Mouse (Mus musculus): ENCODE measurements around the gene Ctsz. TPM values are rescaled to one million over a fixed set of nuclear protein-coding genes. Genes with fewer than 3 reads are reported as not detected.

Gene Ctsz
- polyA plus RNA-seq, 1 experiment from 2014 or later: 73.8 TPM

GRCm38 (mm10) chr2:174436916-174437696 lies 1.7 kb downstream of the Ctsz start:
- ATAC-seq (ENCODE audit: low FRiP score, low TSS enrichment): no peak
- H3K27me3 ChIP-seq (ENCODE audit: control insufficient read depth, insufficient read depth, low read length): no peaks in the 10 kb centered on the region

GRCm38 (mm10) chr2:174436076-174436701 lies 2.6 kb downstream of the Ctsz start:
- Histone ChIP-seq H3K4me2 (ENCODE audit: low read length) (no peak overlapping the region), H3K27ac (replicated peaks; ENCODE audit: low read depth, low read length) (no peak overlapping the region), H3K4me1 (ENCODE audit: control insufficient read depth, insufficient read depth, low read length) (peaks cover 18% of the 10 kb centered on the region), H3K36me3 (ENCODE audit: control insufficient read depth, insufficient read depth, low read length) (no peaks in the 10 kb centered on the region), H3K4me3 (replicated peaks; ENCODE audit: low read depth, low read length) (no peak overlapping the region), H3K9me3 (ENCODE audit: control insufficient read depth, low read length) (no peaks in the 10 kb centered on the region), H3K9ac (replicated peaks; ENCODE audit: low read length) (no peak overlapping the region), H3K27me3 (ENCODE audit: control insufficient read depth, insufficient read depth, low read length) (no peaks in the 10 kb centered on the region)
- DNase-seq (no peak), ATAC-seq (ENCODE audit: low FRiP score, low TSS enrichment) (no peak)
- 94% methylated on average over 26 of the region's 26 CpGs for WGBS

More at GRCm38 (mm10) chr2:174436916-174437696, 1.7 kb downstream of the Ctsz start:
- H3K36me3 ChIP-seq (ENCODE audit: control insufficient read depth, insufficient read depth, low read length): no peaks in the 10 kb centered on the region
- 94% methylated on average over 7 of the region's 7 CpGs for WGBS
- H3K4me3 ChIP-seq (replicated peaks; ENCODE audit: low read depth, low read length): no peak overlapping the region
- H3K27ac ChIP-seq (replicated peaks; ENCODE audit: low read depth, low read length): no peak overlapping the region
- H3K9ac ChIP-seq (replicated peaks; ENCODE audit: low read length): no peak overlapping the region
- no peak overlapping the region for H3K4me2 ChIP-seq (ENCODE audit: low read length)
- no peaks in the 10 kb centered on the region for H3K9me3 ChIP-seq (ENCODE audit: control insufficient read depth, low read length)
- peaks cover 18% of the 10 kb centered on the region for H3K4me1 ChIP-seq (ENCODE audit: control insufficient read depth, insufficient read depth, low read length)
- DNase-seq: no peak

- WGBS: 96% methylated on average over 9 of the region's 9 CpGs
- DNase-seq (no peak), ATAC-seq (ENCODE audit: low FRiP score, low TSS enrichment) (no peak)
- Histone ChIP-seq H3K4me2 (ENCODE audit: low read length) (no peak overlapping the region), H3K4me3 (replicated peaks; ENCODE audit: low read depth, low read length) (no peak overlapping the region), H3K27ac (replicated peaks; ENCODE audit: low read depth, low read length) (no peak overlapping the region), H3K9ac (replicated peaks; ENCODE audit: low read length) (no peak overlapping the region), H3K27me3 (ENCODE audit: control insufficient read depth, insufficient read depth, low read length) (no peaks in the 10 kb centered on the region), H3K36me3 (ENCODE audit: control insufficient read depth, insufficient read depth, low read length) (no peaks in the 10 kb centered on the region), H3K4me1 (ENCODE audit: control insufficient read depth, insufficient read depth, low read length) (peaks cover 18% of the 10 kb centered on the region), H3K9me3 (ENCODE audit: control insufficient read depth, low read length) (no peaks in the 10 kb centered on the region)
Measured at GRCm38 (mm10) chr2:174434943-174435342, 3.9 kb downstream of the Ctsz start.

- Histone ChIP-seq H3K9ac (replicated peaks; ENCODE audit: low read length) (no peak overlapping the region), H3K27ac (replicated peaks; ENCODE audit: low read depth, low read length) (0 out of 2 replicates have a peak overlapping the region, but pooled peaks have one; percentile 5), H3K4me2 (ENCODE audit: low read length) (no peak overlapping the region), H3K36me3 (ENCODE audit: control insufficient read depth, insufficient read depth, low read length) (peaks cover 49% of the 10 kb centered on the region), H3K4me1 (ENCODE audit: control insufficient read depth, insufficient read depth, low read length) (0 out of 2 replicates have a peak, but pooled peaks cover 4% of the 10 kb centered on the region), H3K9me3 (ENCODE audit: control insufficient read depth, low read length) (no peaks in the 10 kb centered on the region), H3K4me3 (replicated peaks; ENCODE audit: low read depth, low read length) (no peak overlapping the region), H3K27me3 (ENCODE audit: control insufficient read depth, insufficient read depth, low read length) (no peaks in the 10 kb centered on the region)
- WGBS: 80% methylated on average over 10 of the region's 10 CpGs
- DNase-seq (peak; percentile 41), ATAC-seq (ENCODE audit: low FRiP score, low TSS enrichment) (no peak)
Measured at GRCm38 (mm10) chr2:174428996-174429591, 9.7 kb downstream of the Ctsz start.

- Histone ChIP-seq H3K4me2 (ENCODE audit: low read length) (no peak overlapping the region), H3K4me3 (replicated peaks; ENCODE audit: low read depth, low read length) (no peak overlapping the region), H3K4me1 (ENCODE audit: control insufficient read depth, insufficient read depth, low read length) (0 out of 2 replicates have a peak, but pooled peaks cover 4% of the 10 kb centered on the region), H3K27ac (replicated peaks; ENCODE audit: low read depth, low read length) (0 out of 2 replicates have a peak overlapping the region, but pooled peaks have one; percentile 5), H3K36me3 (ENCODE audit: control insufficient read depth, insufficient read depth, low read length) (peaks cover 57% of the 10 kb centered on the region), H3K9ac (replicated peaks; ENCODE audit: low read length) (no peak overlapping the region), H3K9me3 (ENCODE audit: control insufficient read depth, low read length) (no peaks in the 10 kb centered on the region), H3K27me3 (ENCODE audit: control insufficient read depth, insufficient read depth, low read length) (no peaks in the 10 kb centered on the region)
- DNase-seq (no peak), ATAC-seq (ENCODE audit: low FRiP score, low TSS enrichment) (no peak)
- 80% methylated on average over 18 of the region's 18 CpGs for WGBS
Measured at GRCm38 (mm10) chr2:174428076-174428835, 10.6 kb downstream of the Ctsz start.

DNA sequence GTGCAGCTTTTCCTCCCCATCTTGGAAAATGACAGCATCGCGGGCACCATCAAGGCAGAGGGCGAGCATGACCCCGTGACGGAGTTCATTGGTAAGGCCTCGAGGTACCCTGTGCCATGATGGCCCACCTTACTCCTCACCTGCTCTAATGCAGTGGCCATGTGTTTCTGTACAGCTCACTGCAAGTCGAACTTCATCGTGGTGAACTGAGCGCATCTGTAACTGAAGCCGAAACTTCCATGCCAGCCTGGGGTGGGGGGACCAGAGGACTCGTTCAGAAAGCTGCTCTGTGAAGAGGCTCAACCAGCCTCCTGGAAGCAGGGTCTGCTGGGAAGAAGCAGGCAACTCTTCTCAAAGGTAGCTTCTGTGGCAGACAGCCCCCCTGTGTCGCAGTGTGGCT lies 12.0 kb downstream of the Ctsz start:
- H3K36me3 ChIP-seq (ENCODE audit: control insufficient read depth, insufficient read depth, low read length): peaks cover 71% of the 10 kb centered on the region
- no peak overlapping the region for H3K4me2 ChIP-seq (ENCODE audit: low read length)
- no peaks in the 10 kb centered on the region for H3K9me3 ChIP-seq (ENCODE audit: control insufficient read depth, low read length)
- ATAC-seq (ENCODE audit: low FRiP score, low TSS enrichment): 0 out of 2 replicates have a peak, but pooled peaks have one; percentile 7
- WGBS: 93% methylated on average over 12 of the region's 12 CpGs
- no peaks in the 10 kb centered on the region for H3K27me3 ChIP-seq (ENCODE audit: control insufficient read depth, insufficient read depth, low read length)
- H3K9ac ChIP-seq (replicated peaks; ENCODE audit: low read length): no peak overlapping the region
- no peak overlapping the region for H3K27ac ChIP-seq (replicated peaks; ENCODE audit: low read depth, low read length)
- 0 out of 2 replicates have a peak, but pooled peaks cover 4% of the 10 kb centered on the region for H3K4me1 ChIP-seq (ENCODE audit: control insufficient read depth, insufficient read depth, low read length)
- no peak overlapping the region for H3K4me3 ChIP-seq (replicated peaks; ENCODE audit: low read depth, low read length)
- no peak for DNase-seq

DNA sequence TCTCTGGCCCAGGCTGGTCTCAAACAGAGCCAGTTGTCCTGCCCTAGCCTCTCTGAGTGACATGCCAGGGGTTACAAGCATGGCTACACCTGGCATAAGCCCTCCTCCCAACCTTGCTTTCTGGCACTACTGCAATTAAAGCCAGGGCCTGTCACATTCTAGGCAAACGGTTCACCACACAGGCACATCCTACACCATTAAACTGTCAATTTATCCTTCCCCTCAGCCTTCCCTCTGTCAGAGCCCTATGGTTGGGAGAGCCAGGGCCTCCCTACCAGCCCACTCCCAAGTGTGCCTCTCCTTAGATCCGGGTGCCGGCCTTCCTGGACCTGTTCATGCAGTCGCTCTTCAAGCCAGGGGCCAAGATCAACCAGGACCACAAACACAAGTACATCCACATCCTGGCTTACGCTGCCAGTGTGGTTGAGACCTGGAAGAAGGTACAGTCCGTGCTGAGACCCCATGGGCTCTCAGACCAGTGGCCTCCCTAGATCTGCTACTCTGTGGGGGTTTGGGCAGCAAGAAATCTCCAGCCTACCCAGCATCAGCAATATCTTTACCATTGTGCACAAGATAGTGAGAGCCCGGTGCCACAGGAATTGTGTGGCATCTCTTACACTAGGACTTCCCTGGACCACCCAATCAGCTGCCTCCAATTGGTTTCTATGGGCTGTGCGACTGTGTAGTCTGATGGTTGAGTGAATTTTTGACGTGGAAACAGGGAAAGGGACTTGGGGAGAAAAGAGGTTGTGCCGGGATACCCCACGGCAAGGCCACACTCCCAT lies 14.3 kb downstream of the Ctsz start:
- no peak overlapping the region for H3K27ac ChIP-seq (replicated peaks; ENCODE audit: low read depth, low read length)
- ATAC-seq (ENCODE audit: low FRiP score, low TSS enrichment) (no peak), DNase-seq (no peak)
- H3K4me1 ChIP-seq (ENCODE audit: control insufficient read depth, insufficient read depth, low read length): 0 out of 2 replicates have a peak, but pooled peaks cover 4% of the 10 kb centered on the region
- H3K36me3 ChIP-seq (ENCODE audit: control insufficient read depth, insufficient read depth, low read length): peaks cover 87% of the 10 kb centered on the region
- 93% methylated on average over 11 of the region's 11 CpGs for WGBS
- no peak overlapping the region for H3K4me2 ChIP-seq (ENCODE audit: low read length)
- no peak overlapping the region for H3K4me3 ChIP-seq (replicated peaks; ENCODE audit: low read depth, low read length)
- no peaks in the 10 kb centered on the region for H3K9me3 ChIP-seq (ENCODE audit: control insufficient read depth, low read length)
- H3K27me3 ChIP-seq (ENCODE audit: control insufficient read depth, insufficient read depth, low read length): no peaks in the 10 kb centered on the region
- no peak overlapping the region for H3K9ac ChIP-seq (replicated peaks; ENCODE audit: low read length)

DNA sequence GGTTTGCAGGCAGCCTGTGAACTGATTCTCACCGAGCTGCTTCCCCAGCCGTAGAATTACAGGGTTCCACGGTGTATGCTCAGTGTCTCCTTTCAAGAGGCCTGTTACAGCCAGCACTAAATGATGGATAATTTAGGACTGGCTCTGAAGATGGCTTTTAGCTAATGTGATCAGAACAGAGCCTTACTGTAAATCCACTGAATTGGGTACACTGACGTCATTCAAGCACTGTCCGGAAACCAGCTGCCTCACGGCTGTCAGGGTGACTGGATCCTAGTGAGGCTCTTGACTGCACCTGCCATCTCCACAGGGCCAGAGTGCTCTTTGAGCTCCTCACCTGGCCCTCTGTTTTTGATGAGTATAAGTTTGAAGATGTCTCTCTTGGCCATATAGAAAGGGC lies 17.7 kb downstream of the Ctsz start:
- no peak overlapping the region for H3K4me2 ChIP-seq (ENCODE audit: low read length)
- no peak for DNase-seq

More for the DNA sequence above, 17.7 kb downstream of the Ctsz start:
- WGBS: 92% methylated on average over 6 of the region's 6 CpGs
- no peaks in the 10 kb centered on the region for H3K9me3 ChIP-seq (ENCODE audit: control insufficient read depth, low read length)
- H3K27ac ChIP-seq (replicated peaks; ENCODE audit: low read depth, low read length): no peak overlapping the region
- no peak for ATAC-seq (ENCODE audit: low FRiP score, low TSS enrichment)
- H3K27me3 ChIP-seq (ENCODE audit: control insufficient read depth, insufficient read depth, low read length): no peaks in the 10 kb centered on the region
- H3K36me3 ChIP-seq (ENCODE audit: control insufficient read depth, insufficient read depth, low read length): peaks cover 58% of the 10 kb centered on the region
- H3K9ac ChIP-seq (replicated peaks; ENCODE audit: low read length): no peak overlapping the region
- H3K4me1 ChIP-seq (ENCODE audit: control insufficient read depth, insufficient read depth, low read length): peaks cover 10% of the 10 kb centered on the region
- H3K4me3 ChIP-seq (replicated peaks; ENCODE audit: low read depth, low read length): no peak overlapping the region
